Mouse (Mus musculus): ENCODE results near the gene Triobp. TPM values are rescaled to one million over a fixed set of nuclear protein-coding genes. Genes with fewer than 3 reads are reported as not detected.

Triobp gene
- total RNA-seq, 1 experiment = 30.6 TPM

GRCm38 (mm10) chr15:78955663-78956062 lies 8.1 kb downstream of the Triobp start:
- no peak overlapping the region for H3K9ac ChIP-seq (ENCODE audit: insufficient read depth, low read depth, low read length, poor library complexity, severe bottlenecking)
- no peaks in the 10 kb centered on the region for H3K9me3 ChIP-seq (ENCODE audit: control insufficient read depth, insufficient read depth, low read depth, low read length)
- H3K27ac ChIP-seq (ENCODE audit: insufficient read depth, low read depth, low read length, poor library complexity, severe bottlenecking) = no peak overlapping the region
- no peaks in the 10 kb centered on the region for H3K36me3 ChIP-seq (ENCODE audit: control insufficient read depth, insufficient read depth, low read length, poor library complexity, severe bottlenecking)
- no peak for TF ChIP-seq HCFC1 (IDR thresholded peaks at IDR 0.05; ENCODE audit: borderline replicate concordance, insufficient read depth, low read length)
- TF ChIP-seq ZC3H11A (IDR thresholded peaks at IDR 0.05; ENCODE audit: borderline replicate concordance, low read depth, low read length) = no peak
- no peak for TF ChIP-seq MAFK (IDR thresholded peaks at IDR 0.05; ENCODE audit: insufficient read depth, low read depth, low read length)
- no peak for TF ChIP-seq ZNF384 (IDR thresholded peaks at IDR 0.05; ENCODE audit: low read depth, low read length)
- no peak for TF ChIP-seq CHD2 (IDR thresholded peaks at IDR 0.05; ENCODE audit: low read depth, low read length)
- H3K4me3 ChIP-seq (ENCODE audit: insufficient read depth in 1 of 2, low read depth in 1 of 2, low read length in 2 of 2, poor library complexity in 1 of 2, severe bottlenecking in 1 of 2) = no peak overlapping the region
- in situ Hi-C loops (cut with MboI; ENCODE audit: low sequenced_read_pairs in 2 of 2, unreplicated experiment in 2 of 2) = no loop called here
- no peak for DNase-seq (ENCODE audit: low read depth, low spot score)
- H3K4me1 ChIP-seq (ENCODE audit: control insufficient read depth in 2 of 2, insufficient read depth in 2 of 2, low read length in 2 of 2, poor library complexity in 1 of 2) = peaks cover 3 to 11% of the 10 kb centered on the region in 2 experiments; a peak in 2 of 4 replicates

- Histone ChIP-seq H3K4me1 (ENCODE audit: control insufficient read depth in 2 of 2, insufficient read depth in 2 of 2, low read length in 2 of 2, poor library complexity in 1 of 2) (peaks cover 3 to 11% of the 10 kb centered on the region in 2 experiments; a peak in 2 of 4 replicates), H3K9me3 (ENCODE audit: control insufficient read depth, insufficient read depth, low read depth, low read length) (no peaks in the 10 kb centered on the region), H3K9ac (ENCODE audit: insufficient read depth, low read depth, low read length, poor library complexity, severe bottlenecking) (no peak overlapping the region), H3K4me3 (ENCODE audit: insufficient read depth in 1 of 2, low read depth in 1 of 2, low read length in 2 of 2, poor library complexity in 1 of 2, severe bottlenecking in 1 of 2) (no peak overlapping the region), H3K27ac (ENCODE audit: insufficient read depth, low read depth, low read length, poor library complexity, severe bottlenecking) (no peak overlapping the region), H3K36me3 (ENCODE audit: control insufficient read depth, insufficient read depth, low read length, poor library complexity, severe bottlenecking) (no peaks in the 10 kb centered on the region)
- in situ Hi-C loops (cut with MboI; ENCODE audit: low sequenced_read_pairs in 2 of 2, unreplicated experiment in 2 of 2) = no loop called here
- DNase-seq (ENCODE audit: low read depth, low spot score) = peak; percentile 33
- TF ChIP-seq HCFC1 (IDR thresholded peaks at IDR 0.05; ENCODE audit: borderline replicate concordance, insufficient read depth, low read length) (no peak), MAFK (IDR thresholded peaks at IDR 0.05; ENCODE audit: insufficient read depth, low read depth, low read length) (peak; percentile 60; the same call in 1 of the 2 replicates)
Observed at GRCm38 (mm10) chr15:78956351-78956750, 8.8 kb downstream of the Triobp start.

- Histone ChIP-seq H3K27ac (ENCODE audit: insufficient read depth, low read depth, low read length, poor library complexity, severe bottlenecking) (no peak overlapping the region), H3K9me3 (ENCODE audit: control insufficient read depth, insufficient read depth, low read depth, low read length) (no peaks in the 10 kb centered on the region), H3K36me3 (ENCODE audit: control insufficient read depth, insufficient read depth, low read length, poor library complexity, severe bottlenecking) (no peaks in the 10 kb centered on the region), H3K4me1 (ENCODE audit: control insufficient read depth in 2 of 2, insufficient read depth in 2 of 2, low read length in 2 of 2, poor library complexity in 1 of 2) (peaks cover 3 to 11% of the 10 kb centered on the region in 2 experiments; a peak in 2 of 4 replicates), H3K4me3 (ENCODE audit: insufficient read depth in 1 of 2, low read depth in 1 of 2, low read length in 2 of 2, poor library complexity in 1 of 2, severe bottlenecking in 1 of 2) (0 out of 4 replicates have a peak overlapping the region, but pooled peaks of 1 of the 2 experiments have one; percentile 6), H3K9ac (ENCODE audit: insufficient read depth, low read depth, low read length, poor library complexity, severe bottlenecking) (no peak overlapping the region)
- TF ChIP-seq HCFC1 (IDR thresholded peaks at IDR 0.05; ENCODE audit: borderline replicate concordance, insufficient read depth, low read length) = no peak
- TF ChIP-seq ZNF384 (IDR thresholded peaks at IDR 0.05; ENCODE audit: low read depth, low read length) = no peak
- TF ChIP-seq CHD2 (IDR thresholded peaks at IDR 0.05; ENCODE audit: low read depth, low read length) = no peak
- TF ChIP-seq ZC3H11A (IDR thresholded peaks at IDR 0.05; ENCODE audit: borderline replicate concordance, low read depth, low read length) = no peak
- no peak for TF ChIP-seq MAFK (IDR thresholded peaks at IDR 0.05; ENCODE audit: insufficient read depth, low read depth, low read length)
- in situ Hi-C loops (cut with MboI; ENCODE audit: low sequenced_read_pairs in 2 of 2, unreplicated experiment in 2 of 2) = no loop called here
- DNase-seq (ENCODE audit: low read depth, low spot score) = no peak
Observed at GRCm38 (mm10) chr15:78957021-78957420, 9.5 kb downstream of the Triobp start.

GRCm38 (mm10) chr15:78959537-78959936 lies 12.0 kb downstream of the Triobp start:
- no peak for DNase-seq (ENCODE audit: low read depth, low spot score)
- no peaks in the 10 kb centered on the region for H3K36me3 ChIP-seq (ENCODE audit: control insufficient read depth, insufficient read depth, low read length, poor library complexity, severe bottlenecking)
- peaks cover 3 to 11% of the 10 kb centered on the region in 2 experiments; a peak in 2 of 4 replicates for H3K4me1 ChIP-seq (ENCODE audit: control insufficient read depth in 2 of 2, insufficient read depth in 2 of 2, low read length in 2 of 2, poor library complexity in 1 of 2)
- H3K9ac ChIP-seq (ENCODE audit: insufficient read depth, low read depth, low read length, poor library complexity, severe bottlenecking) = no peak overlapping the region
- H3K4me3 ChIP-seq (ENCODE audit: insufficient read depth in 1 of 2, low read depth in 1 of 2, low read length in 2 of 2, poor library complexity in 1 of 2, severe bottlenecking in 1 of 2) = no peak overlapping the region
- H3K27ac ChIP-seq (ENCODE audit: insufficient read depth, low read depth, low read length, poor library complexity, severe bottlenecking) = no peak overlapping the region
- in situ Hi-C loops (cut with MboI; ENCODE audit: low sequenced_read_pairs in 2 of 2, unreplicated experiment in 2 of 2) = no loop called here
- TF ChIP-seq MAFK (IDR thresholded peaks at IDR 0.05; ENCODE audit: insufficient read depth, low read depth, low read length) = no peak
- TF ChIP-seq CHD2 (IDR thresholded peaks at IDR 0.05; ENCODE audit: low read depth, low read length) = no peak
- no peak for TF ChIP-seq ZNF384 (IDR thresholded peaks at IDR 0.05; ENCODE audit: low read depth, low read length)
- TF ChIP-seq HCFC1 (IDR thresholded peaks at IDR 0.05; ENCODE audit: borderline replicate concordance, insufficient read depth, low read length) = no peak
- no peak for TF ChIP-seq ZC3H11A (IDR thresholded peaks at IDR 0.05; ENCODE audit: borderline replicate concordance, low read depth, low read length)
- no peaks in the 10 kb centered on the region for H3K9me3 ChIP-seq (ENCODE audit: control insufficient read depth, insufficient read depth, low read depth, low read length)

- no peak overlapping the region for H3K4me3 ChIP-seq (ENCODE audit: insufficient read depth in 1 of 2, low read depth in 1 of 2, low read length in 2 of 2, poor library complexity in 1 of 2, severe bottlenecking in 1 of 2)
- H3K9ac ChIP-seq (ENCODE audit: insufficient read depth, low read depth, low read length, poor library complexity, severe bottlenecking) = no peak overlapping the region
- peaks cover 3 to 11% of the 10 kb centered on the region in 2 experiments; a peak in 2 of 4 replicates for H3K4me1 ChIP-seq (ENCODE audit: control insufficient read depth in 2 of 2, insufficient read depth in 2 of 2, low read length in 2 of 2, poor library complexity in 1 of 2)
- TF ChIP-seq CHD2 (IDR thresholded peaks at IDR 0.05; ENCODE audit: low read depth, low read length) (no peak), ZC3H11A (IDR thresholded peaks at IDR 0.05; ENCODE audit: borderline replicate concordance, low read depth, low read length) (no peak)
- in situ Hi-C loops (cut with MboI; ENCODE audit: low sequenced_read_pairs in 2 of 2, unreplicated experiment in 2 of 2) = no loop called here
- no peak overlapping the region for H3K27ac ChIP-seq (ENCODE audit: insufficient read depth, low read depth, low read length, poor library complexity, severe bottlenecking)
- DNase-seq (ENCODE audit: low read depth, low spot score) = no peak
- H3K36me3 ChIP-seq (ENCODE audit: control insufficient read depth, insufficient read depth, low read length, poor library complexity, severe bottlenecking) = no peaks in the 10 kb centered on the region
- H3K9me3 ChIP-seq (ENCODE audit: control insufficient read depth, insufficient read depth, low read depth, low read length) = no peaks in the 10 kb centered on the region
Observed at GRCm38 (mm10) chr15:78960088-78960487, 12.6 kb downstream of the Triobp start.

All from ES-E14 (cell line).